Comparison of ENCODE assay signal across 24 mouse cellular contexts in genomic region chr4:134001710-134002109, GRCm38 (mm10). TPM values are rescaled to one million over a fixed set of nuclear protein-coding genes. Genes with fewer than 3 reads are reported as not detected.
DNase-seq lines count a peak whose midpoint lies in the region; ATAC-seq and TF ChIP-seq lines count a peak whose summit lies in the region.
"Had no signal": no experiment of that assay in that cellular context is flagged by ENCODE, and none has a peak within 500 bp of the region (broad histone marks: within the 10 kb centered on the region; RNA-seq: fewer than 3 reads in every experiment).

No protein-coding gene starts in this region.

- 48% methylated on average over 10 of the region's 10 CpGs for whole genome bisulfite sequencing in kidney, postnatal 0 days
- 42% methylated on average over 10 of the region's 10 CpGs for WGBS in kidney, embryonic 14.5 days
- WGBS in midbrain, postnatal 0 days: 53% methylated on average over 10 of the region's 10 CpGs
- WGBS in midbrain, embryonic 16.5 days: 50% methylated on average over 10 of the region's 10 CpGs
- WGBS in hindbrain, embryonic 12.5 days: 42% methylated on average over 10 of the region's 10 CpGs

- H3K27me3 ChIP-seq in kidney, postnatal 0 days (ENCODE audit: insufficient read depth, low read length): no peaks in the 10 kb centered on the region
- no peaks in the 10 kb centered on the region for H3K27me3 ChIP-seq in kidney, embryonic 14.5 days (ENCODE audit: control insufficient read depth, insufficient read depth, low read length)
- no peaks in the 10 kb centered on the region for H3K27me3 ChIP-seq in midbrain, postnatal 0 days (ENCODE audit: insufficient read depth, low read length)
- no peaks in the 10 kb centered on the region for H3K27me3 ChIP-seq in midbrain, embryonic 16.5 days (ENCODE audit: control insufficient read depth, insufficient read depth, low read depth, low read length)
- no peaks in the 10 kb centered on the region for H3K27me3 ChIP-seq in hindbrain, embryonic 12.5 days
- H3K27me3 ChIP-seq: hindbrain, embryonic 15.5 days; neural tube, embryonic 13.5 days had no signal

- no peak overlapping the region for H3K4me2 ChIP-seq in kidney, postnatal 0 days (ENCODE audit: low read length)
- H3K4me2 ChIP-seq in kidney, embryonic 14.5 days (replicated peaks; ENCODE audit: low read depth, low read length): no peak overlapping the region
- H3K4me2 ChIP-seq in midbrain, postnatal 0 days (ENCODE audit: low read depth, low read length, poor library complexity, severe bottlenecking): no peak overlapping the region
- H3K4me2 ChIP-seq in midbrain, embryonic 16.5 days (ENCODE audit: low read length): no peak overlapping the region
- H3K4me2 ChIP-seq in hindbrain, embryonic 12.5 days (replicated peaks): no peak overlapping the region

- TF ChIP-seq CTCF in kidney, postnatal 0 days (IDR thresholded peaks at IDR 0.05; ENCODE audit: low read depth): peak; percentile 19; the same call in 1 of the 2 replicates
- peak; percentile 40 for TF ChIP-seq CTCF in midbrain, postnatal 0 days (IDR thresholded peaks at IDR 0.05)

- no peak overlapping the region for H3K4me3 ChIP-seq in kidney, postnatal 0 days (replicated peaks; ENCODE audit: low read depth, low read length)
- H3K4me3 ChIP-seq in kidney, embryonic 14.5 days (ENCODE audit: low read length): no peak overlapping the region
- H3K4me3 ChIP-seq in midbrain, postnatal 0 days (ENCODE audit: low read depth, low read length): no peak overlapping the region
- H3K4me3 ChIP-seq in midbrain, embryonic 16.5 days (ENCODE audit: low read depth, low read length): no peak overlapping the region
- no peak overlapping the region for H3K4me3 ChIP-seq in hindbrain, embryonic 12.5 days

- no peak for ATAC-seq in kidney, postnatal 0 days (replicated peaks; ENCODE audit: low FRiP score, low read depth)
- no peak for ATAC-seq in kidney, embryonic 14.5 days (ENCODE audit: low FRiP score, low TSS enrichment)
- ATAC-seq in midbrain, postnatal 0 days (ENCODE audit: low FRiP score): no peak
- ATAC-seq in midbrain, embryonic 16.5 days: no peak
- no peak for ATAC-seq in hindbrain, embryonic 12.5 days (ENCODE audit: low FRiP score)

- H3K4me1 ChIP-seq in kidney, postnatal 0 days (replicated peaks; ENCODE audit: insufficient read depth, low read length): 0 out of 2 replicates have a peak, but pooled peaks cover 3% of the 10 kb centered on the region
- H3K4me1 ChIP-seq in kidney, embryonic 14.5 days (ENCODE audit: control insufficient read depth, insufficient read depth, low read length): peaks cover 5% of the 10 kb centered on the region; the same call in 1 of the 2 replicates
- no peaks in the 10 kb centered on the region for H3K4me1 ChIP-seq in midbrain, postnatal 0 days (ENCODE audit: insufficient read depth, low read length)
- peaks cover 11% of the 10 kb centered on the region for H3K4me1 ChIP-seq in midbrain, embryonic 16.5 days (ENCODE audit: control insufficient read depth, insufficient read depth, low read length)
- peaks cover 9% of the 10 kb centered on the region for H3K4me1 ChIP-seq in hindbrain, embryonic 12.5 days

- H3K9ac ChIP-seq in kidney, postnatal 0 days (ENCODE audit: low read depth, low read length): no peak overlapping the region
- H3K9ac ChIP-seq in kidney, embryonic 14.5 days (ENCODE audit: low read depth, low read length): no peak overlapping the region
- no peak overlapping the region for H3K9ac ChIP-seq in midbrain, postnatal 0 days (replicated peaks; ENCODE audit: low read length, poor library complexity, severe bottlenecking)
- no peak overlapping the region for H3K9ac ChIP-seq in midbrain, embryonic 16.5 days (ENCODE audit: low read depth, low read length)
- no peak overlapping the region for H3K9ac ChIP-seq in hindbrain, embryonic 12.5 days

- no peak for DNase-seq in kidney, postnatal 0 days (ENCODE audit: low spot score)
- no peak for DNase-seq in midbrain, postnatal 0 days (ENCODE audit: low spot score)
- peak; percentile 62 for DNase-seq in R1 (ENCODE audit: low read depth, low spot score)
- peak; percentile 19 for DNase-seq in naive thymus-derived CD4-positive, alpha-beta T cell, adult 2 months (ENCODE audit: low read depth)
- no peak for DNase-seq in lung, postnatal 25 days (ENCODE audit: low spot score)
- DNase-seq: adrenal gland, adult 2 months; cerebellum, adult 8-10 months; kidney, adult 18-20 months; kidney, postnatal 36 days; left cerebral cortex, postnatal 4 days; lung, postnatal 14 days; midbrain, embryonic 14.5 days; thymus, adult 18-20 months had no signal

- H3K36me3 ChIP-seq in kidney, postnatal 0 days (ENCODE audit: insufficient read depth, low read length): no peaks in the 10 kb centered on the region
- peaks cover 5% of the 10 kb centered on the region; the same call in 1 of the 2 replicates for H3K36me3 ChIP-seq in kidney, embryonic 14.5 days (ENCODE audit: control insufficient read depth, insufficient read depth, low read length)
- H3K36me3 ChIP-seq in midbrain, postnatal 0 days (ENCODE audit: insufficient read depth, low read length): peaks cover 4% of the 10 kb centered on the region; the same call in 1 of the 2 replicates
- no peaks in the 10 kb centered on the region for H3K36me3 ChIP-seq in midbrain, embryonic 16.5 days (ENCODE audit: control insufficient read depth, insufficient read depth, low read length)
- no peaks in the 10 kb centered on the region for H3K36me3 ChIP-seq in hindbrain, embryonic 12.5 days
- H3K36me3 ChIP-seq: hindbrain, embryonic 15.5 days had no signal

- H3K9me3 ChIP-seq in kidney, postnatal 0 days (replicated peaks; ENCODE audit: low read length): no peaks in the 10 kb centered on the region
- no peaks in the 10 kb centered on the region for H3K9me3 ChIP-seq in kidney, embryonic 14.5 days (ENCODE audit: control insufficient read depth, low read length)
- H3K9me3 ChIP-seq in midbrain, postnatal 0 days (ENCODE audit: low read length): no peaks in the 10 kb centered on the region
- H3K9me3 ChIP-seq in midbrain, embryonic 16.5 days (replicated peaks; ENCODE audit: control insufficient read depth, low read length, poor library complexity, severe bottlenecking): no peaks in the 10 kb centered on the region
- H3K9me3 ChIP-seq in hindbrain, embryonic 12.5 days (replicated peaks): no peaks in the 10 kb centered on the region
- H3K9me3 ChIP-seq: hindbrain, embryonic 15.5 days; neural tube, embryonic 13.5 days had no signal

- H3K27ac ChIP-seq in kidney, postnatal 0 days: no peak overlapping the region
- no peak overlapping the region for H3K27ac ChIP-seq in kidney, embryonic 14.5 days (ENCODE audit: low read depth, low read length)
- no peak overlapping the region for H3K27ac ChIP-seq in midbrain, postnatal 0 days (ENCODE audit: low read depth, low read length)
- no peak overlapping the region for H3K27ac ChIP-seq in midbrain, embryonic 16.5 days (ENCODE audit: low read length)
- no peak overlapping the region for H3K27ac ChIP-seq in hindbrain, embryonic 12.5 days
- H3K27ac ChIP-seq: hindbrain, embryonic 15.5 days; neural tube, embryonic 13.5 days had no signal

RNA-seq across cellular contexts. Expression of gene Dhdds, which starts 1.0 kb away (rescaled TPM):
- polyA plus RNA-seq in kidney, postnatal 0 days (2015; fragmentation: Nextera tagmentation; extraction: Ambion mirVana): 35.3 and 36.9 TPM in 2 replicates
- polyA plus RNA-seq in kidney, embryonic 14.5 days (2014; fragmentation: Nextera tagmentation; extraction: Ambion mirVana): 42.2 and 42.9 TPM in 2 replicates
- total RNA-seq in midbrain, postnatal 0 days (2014; rRNA removed): 45.6 and 46.2 TPM in 2 replicates
- 38.3 and 42.6 TPM in 2 replicates for polyA plus RNA-seq in midbrain, postnatal 0 days (2015; fragmentation: Nextera tagmentation; extraction: Ambion mirVana)
- polyA plus RNA-seq in midbrain, embryonic 16.5 days (2015; fragmentation: Nextera tagmentation; extraction: Ambion mirVana): 45.7 and 48.6 TPM in 2 replicates
- 43.1 and 44.1 TPM in 2 replicates for polyA plus RNA-seq in hindbrain, embryonic 12.5 days (2016; fragmentation: Nextera tagmentation; extraction: Ambion mirVana)

RNA-seq across cellular contexts. Expression of gene Lin28a, which starts 16.9 kb away (rescaled TPM):
- 0.04 TPM in 1 of 2 replicates, not detected in the other for polyA plus RNA-seq in kidney, postnatal 0 days (2015; fragmentation: Nextera tagmentation; extraction: Ambion mirVana)
- not detected in 2 replicates for polyA plus RNA-seq in kidney, embryonic 14.5 days (2014; fragmentation: Nextera tagmentation; extraction: Ambion mirVana)
- total RNA-seq in midbrain, postnatal 0 days (2014; rRNA removed): 0.05 and 0.57 TPM in 2 replicates
- polyA plus RNA-seq in midbrain, postnatal 0 days (2015; fragmentation: Nextera tagmentation; extraction: Ambion mirVana): 0.04 and 0.13 TPM in 2 replicates
- polyA plus RNA-seq in midbrain, embryonic 16.5 days (2015; fragmentation: Nextera tagmentation; extraction: Ambion mirVana): 0.37 and 0.44 TPM in 2 replicates
- polyA plus RNA-seq in hindbrain, embryonic 12.5 days (2016; fragmentation: Nextera tagmentation; extraction: Ambion mirVana): 1.4 TPM in 2 replicates
- total RNA-seq: adrenal gland, adult 2 months; layer of hippocampus, postnatal 25 days; left cerebral cortex, postnatal 4 days had no signal
- polyA plus RNA-seq: adrenal gland, adult 2 months; cortical plate, adult 2 months; embryonic facial prominence, embryonic 14.5 days; gonadal fat pad, adult 2 months had no signal

RNA-seq across cellular contexts. Expression of gene Hmgn2, which starts 33.3 kb away (rescaled TPM):
- polyA plus RNA-seq in kidney, postnatal 0 days (2015; fragmentation: Nextera tagmentation; extraction: Ambion mirVana): 1,962 and 2,114 TPM in 2 replicates
- polyA plus RNA-seq in kidney, embryonic 14.5 days (2014; fragmentation: Nextera tagmentation; extraction: Ambion mirVana): 3,172 and 3,245 TPM in 2 replicates
- 231 and 262 TPM in 2 replicates for total RNA-seq in midbrain, postnatal 0 days (2014; rRNA removed)
- polyA plus RNA-seq in midbrain, postnatal 0 days (2015; fragmentation: Nextera tagmentation; extraction: Ambion mirVana): 858 and 919 TPM in 2 replicates
- polyA plus RNA-seq in midbrain, embryonic 16.5 days (2015; fragmentation: Nextera tagmentation; extraction: Ambion mirVana): 937 and 974 TPM in 2 replicates
- 2,290 and 2,342 TPM in 2 replicates for polyA plus RNA-seq in hindbrain, embryonic 12.5 days (2016; fragmentation: Nextera tagmentation; extraction: Ambion mirVana)

RNA-seq across cellular contexts. Expression of gene Zfp683, which starts 51.9 kb away (rescaled TPM):
- polyA plus RNA-seq in kidney, postnatal 0 days (2015; fragmentation: Nextera tagmentation; extraction: Ambion mirVana): not detected in 2 replicates
- not detected in 2 replicates for polyA plus RNA-seq in kidney, embryonic 14.5 days (2014; fragmentation: Nextera tagmentation; extraction: Ambion mirVana)
- total RNA-seq in midbrain, postnatal 0 days (2014; rRNA removed): not detected in 2 replicates
- not detected in 2 replicates for polyA plus RNA-seq in midbrain, postnatal 0 days (2015; fragmentation: Nextera tagmentation; extraction: Ambion mirVana)
- not detected in 2 replicates for polyA plus RNA-seq in midbrain, embryonic 16.5 days (2015; fragmentation: Nextera tagmentation; extraction: Ambion mirVana)
- not detected in 2 replicates for polyA plus RNA-seq in hindbrain, embryonic 12.5 days (2016; fragmentation: Nextera tagmentation; extraction: Ambion mirVana)
- total RNA-seq: layer of hippocampus, postnatal 25 days; left cerebral cortex, postnatal 4 days had no signal
- polyA plus RNA-seq: cortical plate, adult 2 months; embryonic facial prominence, embryonic 14.5 days; forebrain, embryonic 11.5 days; heart, postnatal 0 days; hindbrain, embryonic 15.5 days; midbrain, embryonic 14.5 days; neural tube, embryonic 13.5 days had no signal

RNA-seq across cellular contexts. Expression of gene Crybg2, which starts 58.9 kb away (rescaled TPM):
- polyA plus RNA-seq in kidney, postnatal 0 days (2015; fragmentation: Nextera tagmentation; extraction: Ambion mirVana): 2.8 and 6.1 TPM in 2 replicates
- polyA plus RNA-seq in kidney, embryonic 14.5 days (2014; fragmentation: Nextera tagmentation; extraction: Ambion mirVana): 4.5 and 6.0 TPM in 2 replicates
- total RNA-seq in midbrain, postnatal 0 days (2014; rRNA removed): 4.2 and 4.5 TPM in 2 replicates
- 7.7 and 8.4 TPM in 2 replicates for polyA plus RNA-seq in midbrain, postnatal 0 days (2015; fragmentation: Nextera tagmentation; extraction: Ambion mirVana)
- polyA plus RNA-seq in midbrain, embryonic 16.5 days (2015; fragmentation: Nextera tagmentation; extraction: Ambion mirVana): 3.8 and 6.6 TPM in 2 replicates
- polyA plus RNA-seq in hindbrain, embryonic 12.5 days (2016; fragmentation: Nextera tagmentation; extraction: Ambion mirVana): 2.3 and 2.5 TPM in 2 replicates
- polyA plus RNA-seq: heart, postnatal 0 days had no signal

Comparison
In these comparisons a context has a peak if more than half of its experiments do, and no peak if none do; other contexts are left out.
1. DNase-seq: peak in R1 (single experiment) and naive thymus-derived CD4-positive, alpha-beta T cell, adult 2 months (single experiment); none in kidney, postnatal 0 days (single experiment), midbrain, postnatal 0 days (single experiment) and lung, postnatal 25 days (single experiment).